Mouse (Mus musculus) MEL (cell line): ENCODE measurements around the gene Arl8a. TPM values are rescaled to one million over a fixed set of nuclear protein-coding genes. Genes with fewer than 3 reads are reported as not detected.

Source experiments
- DNase-seq: peaks from one replicate; pipeline ENCODE4 v3.0.0; 2011; ENCODE audit warnings: low read depth, low spot score
- H3K27ac ChIP-seq: 2 replicates; pipeline ENCODE4 v1.5.1; 2012; ENCODE audit warnings: low read depth, mild to moderate bottlenecking, control low read depth, low read length, moderate library complexity; ENCODE audit not compliant: control insufficient read depth
- H3K27me3 ChIP-seq, 2 experiments: fragments of 150-350 bp in 1 of 2; sonication (generic) in 1 of 2; 2 replicates each; pipeline ENCODE4 v1.6.1; 2012; ENCODE audit warnings: low read length in 2 of 2, mild to moderate bottlenecking in 2 of 2, improper control_type of control experiment in 1 of 2, moderate library complexity in 1 of 2; ENCODE audit not compliant: insufficient read depth in 2 of 2, control insufficient read depth in 1 of 2
- H3K36me3 ChIP-seq, 2 experiments: 2 replicates each; pipeline ENCODE4 v1.6.1; 2012 to 2014; ENCODE audit warnings: low read length in 2 of 2, improper control_type of control experiment in 1 of 2, inconsistent platforms in 1 of 2, mild to moderate bottlenecking in 1 of 2; ENCODE audit not compliant: insufficient read depth in 2 of 2, control insufficient read depth in 1 of 2
- H3K4me1 ChIP-seq, 2 experiments: fragments of 150-350 bp in 1 of 2; sonication (generic) in 1 of 2; 2 replicates each; pipeline ENCODE4 v1.6.1; 2012; ENCODE audit warnings: low read length in 2 of 2, improper control_type of control experiment in 1 of 2, mild to moderate bottlenecking in 1 of 2; ENCODE audit not compliant: insufficient read depth in 2 of 2, control insufficient read depth in 1 of 2
- H3K4me3 ChIP-seq, 2 experiments: fragments of 150-350 bp in 1 of 2; sonication (generic) in 1 of 2; 2 replicates each; pipeline ENCODE4 v1.5.1; 2012; ENCODE audit warnings: low read depth in 2 of 2, low read length in 2 of 2, mild to moderate bottlenecking in 2 of 2, moderate library complexity in 2 of 2, control low read depth in 1 of 2, improper control_type of control experiment in 1 of 2; ENCODE audit not compliant: control insufficient read depth in 1 of 2, insufficient read depth in 1 of 2
- H3K79me2 ChIP-seq: 2 replicates; pipeline ENCODE4 v1.6.1; 2012; ENCODE audit warnings: mild to moderate bottlenecking, low read length, moderate library complexity; ENCODE audit not compliant: control insufficient read depth, poor library complexity, insufficient read depth
- H3K9ac ChIP-seq: 2 replicates; pipeline ENCODE4 v1.6.1; 2012; ENCODE audit warnings: low read depth, mild to moderate bottlenecking, control low read depth, low read length, moderate library complexity; ENCODE audit not compliant: control insufficient read depth, poor library complexity, severe bottlenecking
- H3K9me3 ChIP-seq: fragments of 150-350 bp; sonication (generic); replicated peaks from 2 replicates; pipeline ENCODE4 v1.6.1; 2012; ENCODE audit warnings: mild to moderate bottlenecking, low read length, improper control_type of control experiment, moderate library complexity; ENCODE audit not compliant: insufficient read depth
- GATA1 ChIP-seq: IDR thresholded peaks from 2 replicates; pipeline ENCODE4 v1.6.1; 2011; ENCODE audit warnings: low read depth, low read length, improper control_type of control experiment
- MYC ChIP-seq: IDR thresholded peaks from 2 replicates; pipeline ENCODE4 v1.6.1; 2011; ENCODE audit warnings: low read depth, mild to moderate bottlenecking, low read length, improper control_type of control experiment, moderate library complexity
- RCOR1 ChIP-seq: IDR thresholded peaks from 2 replicates; pipeline ENCODE4 v1.6.1; 2012; ENCODE audit warnings: low read depth, mild to moderate bottlenecking, inconsistent platforms, low read length, improper control_type of control experiment
- TAL1 ChIP-seq: IDR thresholded peaks from 2 replicates; pipeline ENCODE4 v1.6.1; 2012; ENCODE audit warnings: mild to moderate bottlenecking, inconsistent platforms, low read length, moderate library complexity, mixed read lengths
- USF1 ChIP-seq: IDR thresholded peaks from 2 replicates; pipeline ENCODE4 v1.6.1; 2014; ENCODE audit warnings: low read depth, mild to moderate bottlenecking, inconsistent platforms, low read length, improper control_type of control experiment, moderate library complexity
- ZMIZ1 ChIP-seq: IDR thresholded peaks from 2 replicates; pipeline ENCODE4 v1.6.1; 2012; ENCODE audit warnings: low read depth, mild to moderate bottlenecking, inconsistent platforms, low read length, improper control_type of control experiment, moderate library complexity
- ZNF384 ChIP-seq: IDR thresholded peaks from 2 replicates; pipeline ENCODE4 v1.6.1; 2012; ENCODE audit warnings: low read depth, mild to moderate bottlenecking, inconsistent platforms, low read length, improper control_type of control experiment
- polyA plus RNA-seq, 2 experiments: library from polyadenylated mRNA; stranded (reverse) in 1 of 2; unstranded in 1 of 2; fragments of >175 nt in 1 of 2; fragments of >200 nt in 1 of 2; gene quantifications; 2 replicates each; pipeline versions ENCODE4 v1.2.1 to v1.2.4; 2012; ENCODE audit warnings: low replicate concordance in 2 of 2, low read depth in 1 of 2; ENCODE audit not compliant: insufficient read length in 2 of 2, insufficient read depth in 1 of 2, missing spikeins in 1 of 2
- total RNA-seq: library from RNA; depleted of rRNA; stranded (reverse); fragments of 300-350 nt; gene quantifications from 2 replicates; pipeline ENCODE4 v1.2.3, GENCODE M21; 2012; rRNA removed

The Arl8a gene
- total and polyA plus RNA-seq, 3 experiments: 8.0 to 47.7 TPM; not detected in 1

- peaks cover 7 to 33% of the 10 kb centered on the region in 2 experiments for H3K4me1 ChIP-seq
- peaks cover 0 to 10% of the 10 kb centered on the region in 2 experiments; a peak in 2 of 4 replicates for H3K36me3 ChIP-seq
- H3K27ac ChIP-seq: peak overlapping the region; percentile 79
- no peak for TF ChIP-seq MYC
- TF ChIP-seq RCOR1: no peak
- TF ChIP-seq ZMIZ1: no peak
- no peak for TF ChIP-seq USF1
- TF ChIP-seq ZNF384: no peak
- no peak for TF ChIP-seq TAL1
- no peak for TF ChIP-seq GATA1
- TF ChIP-seq, all 39 proteins: peak for 0
- Histone ChIP-seq H3K27me3 (no peaks in the 10 kb centered on the region), H3K9ac (peak overlapping the region; percentile 50), H3K9me3 (no peaks in the 10 kb centered on the region), H3K79me2 (no peaks in the 10 kb centered on the region), H3K4me3 (peak overlapping the region; percentile 23 to 36)
- DNase-seq: no peak
Measured at GRCm38 (mm10) chr1:135205257-135205656, 58.6 kb downstream of the Arl8a start.

Other genes with a start within 250 kb of the Arl8a start
- 4.5 and 4.7 TPM in 2 replicates for gene Ppp1r12b, start 190.9 kb upstream of the Arl8a start, total RNA-seq
- gene Ppp1r12b, start 190.9 kb upstream of the Arl8a start, polyA plus RNA-seq: 1 to 10 TPM in 1 of 2 experiments, not detected in 1; 7.8 TPM
- 14.4 and 16.9 TPM in 2 replicates for gene Ube2t, start 184.3 kb upstream of the Arl8a start, total RNA-seq
- gene Ube2t, start 184.3 kb upstream of the Arl8a start, polyA plus RNA-seq: 10 to 100 TPM in 1 of 2 experiments, not detected in 1; 23.1 TPM
- 0.04 and 0.07 TPM in 2 replicates for gene Lgr6, start 41.5 kb upstream of the Arl8a start, total RNA-seq
- gene Lgr6, start 41.5 kb upstream of the Arl8a start, polyA plus RNA-seq: under 1 TPM in 1 of 2 experiments, not detected in 1; 0.10 TPM
- 173 and 202 TPM in 2 replicates for gene Ptpn7, start 14.1 kb upstream of the Arl8a start, total RNA-seq
- gene Ptpn7, start 14.1 kb upstream of the Arl8a start, polyA plus RNA-seq: 100 to 1,000 TPM in 1 of 2 experiments, not detected in 1; 215 TPM
- not detected in 2 replicates for gene Gpr37l1, start 20.9 kb downstream of the Arl8a start, total RNA-seq
- not detected for gene Gpr37l1, start 20.9 kb downstream of the Arl8a start, polyA plus RNA-seq
- gene Elf3, start 111.7 kb downstream of the Arl8a start, total RNA-seq: not detected in 2 replicates
- gene Elf3, start 111.7 kb downstream of the Arl8a start, polyA plus RNA-seq: not detected
- gene Rnpep, start 137.3 kb downstream of the Arl8a start, total RNA-seq: 6.5 and 8.1 TPM in 2 replicates
- 10 to 100 TPM in 1 of 2 experiments, not detected in 1; 17.4 TPM for gene Rnpep, start 137.3 kb downstream of the Arl8a start, polyA plus RNA-seq
- gene Timm17a, start 167.0 kb downstream of the Arl8a start, total RNA-seq: 177 and 182 TPM in 2 replicates
- 100 to 1,000 TPM in 1 of 2 experiments, not detected in 1; 315 TPM for gene Timm17a, start 167.0 kb downstream of the Arl8a start, polyA plus RNA-seq
- not detected in 2 replicates for gene Lmod1, start 178.0 kb downstream of the Arl8a start, total RNA-seq
- gene Lmod1, start 178.0 kb downstream of the Arl8a start, polyA plus RNA-seq: not detected
- not detected in 2 replicates for gene Shisa4, start 228.4 kb downstream of the Arl8a start, total RNA-seq
- gene Shisa4, start 228.4 kb downstream of the Arl8a start, polyA plus RNA-seq: not detected